Mouse (Mus musculus) kidney, postnatal 25 days (tissue): ENCODE measurements around the gene Efhc1.
A peak's percentile ranks its signal among the peaks of the same experiment; 100 is the strongest.
"Not testable (repeated sequence)": the region's sequence is repeated elsewhere in the genome, so short reads cannot be mapped to it uniquely, and the experiment has no call there.

Experiments
- DNase-seq, 2 experiments: peaks; one replicate each; pipeline ENCODE4 v3.0.0; 2021; ENCODE audit warnings: mixed read lengths in 2 of 2

Efhc1 gene

DNA sequence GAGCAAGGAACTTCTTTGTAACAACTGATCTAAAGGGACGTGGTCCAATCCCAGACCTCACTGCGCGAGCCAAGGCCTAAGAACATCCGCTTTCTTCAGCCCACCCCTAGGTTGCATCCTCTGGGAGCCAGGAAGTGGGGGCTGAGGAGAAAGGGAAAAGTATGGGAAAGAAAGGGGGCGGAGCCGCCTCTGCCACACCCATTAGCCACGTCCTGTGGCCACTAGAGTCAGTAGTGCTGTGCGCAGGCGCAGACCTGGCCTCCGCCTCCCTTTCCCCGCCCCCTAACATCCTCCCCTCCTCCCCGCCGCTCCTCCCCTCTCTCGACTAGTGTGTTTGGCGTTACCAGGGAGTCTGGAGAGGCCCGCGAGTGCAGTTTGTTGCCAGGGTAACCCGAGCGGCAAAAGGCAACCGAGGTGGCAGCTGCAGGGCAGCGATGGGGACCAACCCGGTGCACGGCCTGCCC is at the start of gene Efhc1:
TSS of gene Efhc1 (plus strand) at position 327 of the 464 bp plus-strand sequence.
- DNase-seq, result peak; percentile 94

DNA sequence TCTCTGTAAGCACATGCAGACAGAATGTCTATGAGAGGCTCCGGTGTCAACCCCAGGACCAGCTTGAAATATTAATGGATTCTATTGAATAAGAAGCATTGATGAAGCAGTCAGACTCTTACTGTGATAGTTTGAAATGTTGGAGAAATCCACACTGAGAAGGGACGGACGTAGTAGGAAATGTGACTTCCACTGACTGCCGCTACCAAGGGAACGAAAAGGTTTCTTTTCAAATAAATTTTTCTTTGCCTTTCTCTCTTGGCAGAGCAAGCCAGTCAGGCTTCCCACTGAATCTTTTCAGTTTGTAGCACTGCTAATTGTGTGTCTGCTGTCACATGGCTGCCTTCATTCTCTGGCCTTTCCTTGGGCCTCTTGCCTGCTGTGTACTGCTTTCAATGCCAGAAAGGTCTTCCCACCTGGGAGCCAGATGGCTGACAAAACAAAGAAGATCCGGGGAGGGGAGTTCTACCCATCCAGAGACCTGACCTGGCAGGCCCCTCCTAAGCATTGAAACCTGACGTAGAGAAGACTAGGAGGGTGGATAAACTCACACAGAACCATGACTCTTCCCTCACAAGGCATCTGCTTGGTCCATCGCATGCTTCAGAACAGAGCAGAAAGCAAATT is 45.8 kb upstream of the Efhc1 start:
- no peak for DNase-seq

DNA sequence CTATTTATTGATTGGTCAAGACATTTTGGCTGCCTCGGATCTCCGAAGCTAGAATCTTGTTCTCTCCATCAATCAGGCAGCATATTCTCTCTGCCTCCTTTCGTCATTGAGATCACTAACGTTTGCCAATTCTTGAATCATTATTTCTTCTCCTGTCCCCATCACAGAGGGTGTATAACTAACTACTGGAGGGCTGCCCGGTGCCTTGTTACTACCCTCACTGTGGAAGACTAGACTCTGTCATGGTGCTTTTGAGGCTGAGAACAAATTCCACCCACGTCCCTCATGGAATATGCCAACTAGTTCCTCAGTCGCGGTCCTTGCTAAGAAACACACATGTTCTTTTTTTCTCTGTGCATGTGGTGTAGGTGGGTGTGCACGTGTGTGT is 45.3 kb upstream of the Efhc1 start:
- DNase-seq, result no peak

DNA sequence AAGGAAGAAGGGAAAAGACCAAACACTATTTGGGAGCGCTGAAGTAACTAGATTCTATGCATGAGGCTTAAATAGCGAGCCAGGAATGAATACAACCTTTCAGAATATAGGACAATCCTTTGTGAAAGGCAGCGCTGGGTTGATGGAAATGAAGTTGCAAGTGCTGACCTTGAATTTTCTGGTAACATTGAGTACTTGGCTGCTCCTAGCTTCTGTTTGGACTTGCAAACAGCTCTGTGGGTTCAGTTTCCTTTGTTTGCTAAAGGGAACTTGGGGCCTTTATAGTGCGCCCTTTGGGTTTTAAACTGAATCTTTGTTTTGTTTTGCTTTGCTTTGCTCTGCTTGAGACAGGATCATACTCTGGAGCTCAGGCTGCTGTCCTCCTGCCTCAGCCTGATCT is 42.9 kb upstream of the Efhc1 start:
- no peak for DNase-seq

DNA sequence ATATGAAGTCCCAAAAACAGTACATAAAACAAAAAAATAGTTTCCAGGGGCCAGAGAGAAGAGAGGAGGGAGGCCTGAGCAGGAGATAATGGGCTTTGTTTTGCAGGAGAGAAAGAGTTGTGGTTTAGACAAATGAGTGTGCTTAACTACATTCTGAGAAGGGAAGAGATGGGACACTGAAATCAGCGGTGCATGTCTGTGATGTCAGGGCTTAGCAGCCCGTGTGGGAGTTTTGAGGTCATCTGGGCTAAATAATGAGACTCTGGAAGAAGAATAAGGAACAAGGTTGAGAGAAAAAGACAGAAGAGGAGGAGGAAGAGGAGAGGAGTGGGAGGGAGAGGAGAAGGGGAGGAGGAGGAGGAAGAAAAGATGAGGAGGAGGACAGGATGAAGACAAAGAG is 39.3 kb upstream of the Efhc1 start:
- no peak for DNase-seq

DNA sequence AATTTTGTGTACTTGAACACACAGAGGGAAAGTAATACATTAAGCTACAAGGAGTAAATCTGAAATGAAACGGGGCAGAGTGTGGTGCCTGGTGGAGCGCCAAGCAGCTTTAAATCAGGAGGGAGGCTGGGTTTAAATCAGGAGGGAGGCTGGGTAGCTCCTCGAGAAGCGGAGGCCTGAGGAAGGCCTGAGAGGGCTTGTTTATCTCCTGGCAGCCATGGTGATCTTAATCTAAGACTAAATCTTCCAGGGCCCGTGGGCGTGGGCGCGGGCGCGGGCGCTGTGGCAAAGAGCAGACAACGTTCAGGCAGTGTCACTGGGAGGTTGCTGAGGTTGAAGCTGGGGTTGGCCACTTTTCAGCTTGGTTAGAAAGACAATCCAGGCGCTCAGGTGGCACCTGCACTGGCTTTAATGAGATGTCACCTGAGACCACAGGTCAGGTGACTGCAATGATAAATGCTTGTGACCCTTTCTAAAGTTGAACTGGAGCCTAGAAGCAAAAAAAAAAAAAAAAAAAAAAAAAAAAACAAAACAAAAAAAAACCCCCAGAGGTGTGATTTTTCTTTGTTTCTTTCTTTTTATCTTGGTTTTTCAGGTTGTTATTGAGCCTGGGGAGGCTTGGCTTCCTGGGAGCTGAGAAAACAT is 38.8 kb upstream of the Efhc1 start:
- no peak for DNase-seq

DNA sequence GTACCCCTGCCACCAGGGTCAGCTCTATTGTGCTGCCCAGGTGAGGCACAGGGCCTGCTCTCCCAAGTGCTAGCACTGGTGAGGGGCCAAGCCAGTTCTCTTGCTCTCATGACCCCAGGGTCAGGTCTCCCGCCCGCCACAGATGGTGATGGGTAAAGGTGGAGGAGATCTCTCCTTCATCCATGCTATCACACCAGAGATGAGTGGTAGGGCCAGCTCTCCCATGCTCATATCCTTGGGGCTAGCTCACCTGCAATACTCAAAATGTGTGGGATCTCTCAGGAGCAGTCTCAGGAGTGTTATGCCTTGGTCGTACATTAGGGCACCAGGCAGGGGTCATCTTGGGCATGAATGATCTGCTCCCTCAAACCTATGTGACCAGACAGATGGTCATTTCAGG is 36.7 kb upstream of the Efhc1 start:
- no peak for DNase-seq

DNA sequence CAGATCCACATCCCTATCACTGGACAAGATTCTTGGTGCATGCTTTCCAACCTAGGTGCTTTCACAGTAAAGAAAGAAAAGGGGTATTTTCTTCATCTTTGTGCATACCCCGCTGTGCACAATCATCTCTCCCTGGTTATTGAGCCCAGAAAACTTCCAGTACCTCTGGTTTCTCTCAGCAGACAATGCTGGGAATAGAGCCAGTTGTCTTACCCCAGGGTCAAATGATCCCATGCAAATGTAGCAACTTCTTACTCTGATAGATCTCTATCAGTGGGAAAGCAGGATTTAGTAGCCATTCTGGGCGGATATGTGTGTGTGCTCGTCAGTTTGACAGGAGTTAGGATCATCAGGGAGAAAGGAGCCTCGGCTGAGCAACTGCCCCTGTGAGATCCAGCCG is 35.8 kb upstream of the Efhc1 start:
- no peak for DNase-seq

DNA sequence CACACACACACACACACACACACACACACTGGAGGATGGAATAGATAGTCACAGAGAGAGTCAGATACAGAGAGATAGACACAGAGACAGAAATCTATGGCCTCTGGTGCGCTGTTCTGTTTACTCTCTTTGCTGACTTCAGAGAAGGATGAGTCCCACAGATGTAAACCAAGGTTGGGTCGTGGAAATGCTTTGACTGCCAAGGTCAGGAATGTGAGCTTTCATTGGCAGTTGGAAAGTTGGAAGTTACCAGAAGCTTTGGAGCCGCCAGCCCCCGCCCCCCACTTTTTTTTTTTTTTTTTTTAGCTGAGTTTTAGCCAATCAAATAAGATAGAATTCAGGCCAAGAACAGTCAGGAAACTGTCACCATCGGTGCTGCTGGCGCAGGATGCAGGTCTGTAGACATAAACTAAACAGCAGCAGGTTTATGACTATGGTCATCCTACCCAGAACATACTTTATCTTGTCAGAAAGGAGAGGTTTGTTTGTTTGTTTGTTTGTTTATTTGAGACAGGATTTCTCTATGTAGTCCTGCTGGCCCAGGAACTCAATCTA is 33.9 kb upstream of the Efhc1 start:
- DNase-seq, result no peak

DNA sequence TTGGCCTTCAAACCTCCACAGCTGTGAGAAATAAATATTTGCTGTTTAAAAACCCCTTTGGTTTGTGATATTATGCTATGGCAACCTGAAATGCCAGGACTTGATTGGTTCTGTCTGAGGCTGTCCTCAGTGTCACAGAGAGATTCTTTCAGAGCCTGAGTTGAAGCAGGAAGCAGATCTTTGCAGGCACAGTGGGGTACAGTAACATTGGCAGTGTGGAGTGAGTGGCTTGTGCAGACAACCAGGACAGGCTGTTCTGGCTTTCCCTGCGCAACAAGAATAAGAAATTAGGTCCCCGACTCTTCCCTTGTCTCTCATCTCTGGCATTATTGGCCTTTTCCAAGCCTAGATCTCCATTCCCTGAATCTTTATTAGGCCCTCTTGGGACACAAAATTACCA is 31.7 kb upstream of the Efhc1 start:
- DNase-seq, result no peak

DNA sequence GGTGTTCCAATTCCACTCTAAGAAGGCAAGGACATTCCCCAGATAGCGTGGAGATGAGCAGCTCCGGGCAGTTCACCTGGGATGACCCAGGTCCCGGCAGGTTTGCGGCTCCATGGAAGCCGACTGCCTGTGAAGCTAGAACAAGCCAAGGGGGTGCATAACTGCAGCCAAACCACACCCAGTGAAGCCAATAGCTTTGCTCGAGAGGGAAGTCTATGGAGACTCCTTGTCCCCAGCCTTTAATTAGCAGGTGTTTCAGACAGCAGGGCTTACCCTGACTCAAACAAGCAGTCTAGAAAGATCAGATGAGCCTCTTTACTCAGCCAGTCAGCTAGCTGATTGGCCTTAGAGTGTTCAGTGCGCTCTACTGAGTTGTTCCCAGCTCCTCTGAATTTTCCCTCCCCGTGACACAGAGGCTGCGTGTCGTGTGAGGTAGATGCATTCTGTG is 30.3 kb upstream of the Efhc1 start:
- DNase-seq, result no peak

DNA sequence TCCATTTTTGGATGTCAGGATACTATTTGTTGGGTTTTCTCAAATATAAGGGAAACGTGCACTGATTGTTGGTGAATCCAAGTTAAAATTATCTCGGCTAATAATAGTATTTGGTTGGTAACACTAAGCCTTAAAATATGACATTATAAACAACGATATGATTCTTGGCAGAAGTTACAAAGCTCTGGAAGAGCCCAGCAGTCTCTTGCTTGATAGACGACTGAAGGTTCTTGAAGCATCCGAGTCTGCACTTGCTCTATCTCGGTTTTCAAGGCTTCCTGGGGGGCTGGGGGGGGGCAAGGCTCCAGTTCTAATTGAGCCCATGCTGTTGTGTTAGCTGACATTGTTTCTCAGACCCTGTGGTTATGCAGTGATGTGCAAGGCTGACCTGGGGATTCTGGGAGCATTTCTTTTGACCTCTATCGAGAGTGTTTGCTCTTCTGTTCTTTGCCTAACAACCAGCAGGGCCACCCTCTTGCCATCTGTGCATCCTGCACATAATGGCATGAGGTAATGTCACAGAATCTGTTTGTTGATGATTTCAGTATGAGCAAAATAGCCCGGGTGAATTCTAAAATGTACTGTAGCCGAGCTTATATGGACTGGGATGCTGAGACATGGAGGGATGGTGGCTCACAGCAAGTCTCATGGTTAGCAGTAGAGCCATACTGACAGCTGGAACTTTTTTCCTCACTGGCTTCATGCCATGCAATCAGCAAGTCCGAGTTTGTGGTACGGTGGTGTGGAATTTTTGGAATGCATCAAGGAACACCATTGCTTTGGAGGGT is 28.6 kb upstream of the Efhc1 start:
- peak in 1 of 2 experiments; percentile 35 for DNase-seq

DNA sequence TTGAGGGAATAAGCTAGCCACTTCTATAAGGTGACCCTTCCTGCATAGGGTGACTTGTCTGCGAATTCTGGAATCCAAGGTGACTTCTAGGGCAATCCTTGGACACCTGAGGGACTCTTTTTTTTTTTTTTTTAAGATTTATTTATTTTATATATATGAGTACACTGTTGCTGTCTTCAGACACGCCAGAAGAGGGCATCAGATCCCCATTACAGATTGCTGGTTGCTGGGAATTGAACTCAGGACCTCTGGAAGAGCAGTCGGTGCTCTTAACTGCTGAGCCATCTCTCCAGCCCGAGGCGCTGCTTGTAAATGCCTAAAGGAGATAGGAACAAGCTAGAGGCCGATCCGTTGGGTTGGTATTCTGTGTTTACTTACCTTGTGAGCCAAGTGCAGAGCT is 26.1 kb upstream of the Efhc1 start:
- DNase-seq, result not testable (repeated sequence)

DNA sequence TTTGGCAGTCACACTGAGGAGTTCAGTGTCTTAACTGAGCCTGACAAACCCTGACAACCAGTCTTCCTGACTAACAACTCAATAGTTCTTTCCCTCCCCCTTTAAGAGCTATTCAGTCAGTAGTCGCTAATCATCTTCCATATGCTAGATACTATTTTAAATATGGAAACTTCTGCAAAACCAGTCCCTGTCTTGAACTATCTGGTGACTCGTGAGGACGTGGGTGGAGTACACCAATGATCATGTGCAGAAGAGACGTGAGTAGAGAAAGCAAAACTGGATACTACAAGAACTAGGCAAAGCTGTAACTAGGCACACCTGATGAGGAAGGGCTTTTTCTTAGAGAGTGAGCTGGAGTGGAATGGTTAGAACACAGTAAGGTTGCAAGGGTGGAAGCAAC is 25.5 kb upstream of the Efhc1 start:
- no peak for DNase-seq

DNA sequence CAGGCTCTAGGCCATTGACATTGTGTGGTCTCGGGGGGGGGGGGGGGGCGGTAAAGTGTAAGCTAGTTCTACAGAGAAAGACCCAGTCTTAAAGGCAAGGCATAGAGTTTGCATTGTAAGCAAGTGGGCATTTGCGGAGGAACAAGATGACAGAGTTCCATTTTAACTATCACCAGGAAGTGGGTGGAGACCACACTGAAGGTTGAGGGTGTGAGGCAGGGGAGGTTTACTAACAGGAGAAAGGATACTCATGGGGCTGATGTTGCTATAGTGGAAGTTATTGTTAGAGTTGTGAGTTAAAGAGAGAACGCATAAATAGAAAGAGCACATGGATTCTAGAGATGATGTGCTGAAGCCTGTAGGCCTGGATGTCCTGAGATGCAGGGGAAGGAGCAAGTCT is 25.1 kb upstream of the Efhc1 start:
- DNase-seq, result no peak

DNA sequence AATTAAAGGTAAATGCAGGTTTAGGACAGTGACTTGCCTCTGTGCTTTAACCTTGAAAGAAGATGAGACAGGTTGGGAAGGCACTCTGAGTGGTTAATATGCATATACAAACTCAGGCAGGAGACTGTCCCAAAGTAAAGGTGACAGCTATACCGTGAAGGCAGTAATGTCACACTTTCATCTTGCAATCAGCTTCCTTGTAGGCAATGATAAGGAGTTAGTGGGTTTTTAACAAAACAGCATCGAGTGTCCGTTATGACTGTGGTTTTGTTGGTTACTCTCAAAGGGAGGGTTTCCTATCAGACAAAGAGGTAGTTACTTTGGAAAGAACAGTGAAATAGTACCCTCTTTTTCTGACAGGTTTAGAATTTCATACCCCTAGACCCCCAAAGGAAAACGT is 22.9 kb upstream of the Efhc1 start:
- DNase-seq, result no peak

DNA sequence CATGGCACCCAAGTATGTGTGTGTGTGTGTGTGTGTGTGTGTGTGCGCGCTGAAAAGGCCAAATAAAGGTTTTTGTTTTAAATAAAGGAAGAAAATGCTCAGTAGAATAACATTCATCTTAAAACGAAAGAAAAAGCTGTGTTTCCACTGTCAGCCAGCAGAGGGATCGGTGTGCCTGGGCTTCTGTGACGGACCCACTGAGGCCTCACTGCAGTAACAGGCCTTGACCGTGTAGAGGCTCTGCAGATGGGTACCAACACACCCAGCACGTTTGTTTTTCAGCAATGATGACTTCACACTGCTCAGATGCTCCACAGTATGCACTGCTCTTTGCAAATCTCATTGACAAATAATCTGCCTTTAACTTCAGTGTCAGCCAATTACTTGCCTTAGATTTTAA is 18.0 kb upstream of the Efhc1 start:
- DNase-seq, result peak; percentile 62 to 74

DNA sequence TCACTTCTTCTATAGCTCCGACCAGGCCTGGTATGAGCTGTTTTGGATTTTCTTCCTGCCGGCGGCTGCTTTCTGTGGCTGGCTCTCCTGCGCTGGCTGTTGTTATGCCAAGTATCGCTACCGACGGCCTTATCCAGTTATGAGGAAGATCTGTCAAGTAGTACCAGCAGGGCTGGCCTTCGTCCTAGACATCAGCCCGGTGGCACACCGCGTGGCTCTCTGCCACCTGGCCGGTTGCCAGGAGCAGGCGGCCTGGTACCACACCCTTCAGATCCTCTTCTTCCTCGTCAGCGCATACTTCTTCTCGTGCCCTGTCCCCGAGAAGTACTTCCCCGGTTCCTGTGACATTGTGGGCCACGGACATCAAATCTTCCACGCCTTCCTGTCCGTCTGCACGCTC is 16.3 kb upstream of the Efhc1 start:
- DNase-seq, result peak in 1 of 2 experiments; percentile 34

DNA sequence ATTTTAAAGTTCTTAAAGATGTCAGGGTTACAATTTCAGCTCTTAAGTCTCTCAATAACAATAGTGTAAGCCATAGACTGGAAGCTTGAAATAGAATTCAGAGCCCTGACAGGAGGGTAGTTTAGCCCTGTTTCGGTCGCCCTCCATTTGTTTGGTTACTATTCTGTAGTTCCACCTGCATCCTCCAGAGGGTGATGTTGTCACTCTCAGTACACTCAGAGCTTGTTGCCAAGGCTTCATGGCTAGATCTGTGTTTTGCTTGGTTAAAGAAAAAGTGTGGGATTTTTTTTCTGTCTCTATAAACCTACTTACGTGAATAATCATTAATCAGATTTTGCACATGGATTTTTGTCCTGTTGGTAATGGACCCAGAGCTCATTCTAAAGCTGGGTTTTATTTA is 12.4 kb upstream of the Efhc1 start:
- DNase-seq, result peak; percentile 39 to 83

DNA sequence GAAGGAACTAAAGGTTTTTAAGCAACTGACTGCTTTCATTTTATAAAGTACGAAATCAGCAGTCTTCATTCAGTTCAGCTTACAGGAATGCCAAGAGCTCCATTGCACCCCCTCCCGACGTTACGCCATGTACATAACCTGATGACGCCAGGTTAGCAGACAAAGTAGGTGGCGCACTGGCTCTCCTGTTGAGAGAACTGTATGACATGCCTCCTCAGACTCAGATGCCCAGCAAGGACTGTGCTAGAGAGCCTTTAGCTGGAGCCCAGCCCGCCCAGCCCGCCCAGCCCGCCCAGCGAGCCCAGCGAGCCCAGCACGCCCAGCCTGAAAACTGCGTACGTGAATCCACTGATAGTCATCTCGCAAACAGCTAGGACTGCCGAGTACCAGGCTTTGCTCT is 11.3 kb upstream of the Efhc1 start:
- peak; percentile 68 to 76 for DNase-seq

DNA sequence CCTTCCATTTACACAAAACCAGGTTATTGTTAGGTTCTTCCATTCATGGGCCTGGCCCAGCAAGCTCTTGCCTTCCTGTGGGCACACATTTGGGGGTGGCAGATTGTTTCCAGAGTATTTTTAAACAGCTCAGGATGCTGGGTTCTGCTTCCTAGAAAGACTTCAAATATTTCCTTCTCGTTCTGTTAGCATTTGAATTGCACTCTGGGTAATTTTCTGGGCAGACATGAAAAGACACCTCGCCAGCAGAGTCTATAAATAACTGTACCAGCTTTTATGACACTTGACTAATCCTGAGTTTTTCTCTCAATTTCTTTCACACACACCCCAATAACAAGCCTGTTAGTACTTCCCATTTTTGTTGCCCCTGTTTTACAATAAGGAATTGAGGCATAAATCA is 10.1 kb upstream of the Efhc1 start:
- DNase-seq, result no peak

DNA sequence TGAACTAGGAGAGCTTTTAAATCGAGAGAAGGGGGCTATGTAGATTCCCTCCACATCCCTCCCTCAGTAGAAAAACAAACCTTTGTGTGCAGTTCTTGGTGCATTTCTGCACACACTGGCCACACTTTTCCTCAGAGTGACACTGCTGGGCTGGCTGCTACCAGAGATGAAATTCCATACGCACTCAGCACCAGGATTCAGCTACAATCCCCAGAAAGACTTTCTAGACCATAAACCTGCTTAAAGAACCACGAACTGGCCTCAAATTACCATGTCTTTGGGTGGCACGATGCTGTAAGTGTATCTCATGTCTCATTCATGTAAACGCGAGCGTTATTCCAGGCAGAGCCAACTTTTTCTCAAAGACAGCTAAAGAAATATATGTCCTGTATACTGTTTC is 9.6 kb upstream of the Efhc1 start:
- DNase-seq, result no peak

DNA sequence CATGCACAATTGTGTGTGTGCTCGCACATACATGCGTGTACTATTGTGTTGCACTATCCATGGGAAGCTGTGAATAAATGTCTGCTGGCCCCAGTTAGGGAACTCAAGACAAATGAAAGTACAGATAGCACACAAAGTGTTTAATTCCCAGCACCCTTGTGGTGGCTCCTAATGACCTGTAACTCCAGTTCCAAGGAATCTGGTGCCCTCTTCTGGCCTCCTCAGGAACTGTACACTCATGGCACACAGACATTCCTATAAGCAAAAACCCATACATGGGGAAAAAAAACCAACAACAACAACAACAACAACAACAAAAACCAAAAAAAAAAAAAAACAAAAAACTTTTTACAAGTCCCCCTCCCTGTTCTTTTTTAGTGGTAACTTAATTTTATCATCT is 8.4 kb upstream of the Efhc1 start:
- DNase-seq, result no peak

DNA sequence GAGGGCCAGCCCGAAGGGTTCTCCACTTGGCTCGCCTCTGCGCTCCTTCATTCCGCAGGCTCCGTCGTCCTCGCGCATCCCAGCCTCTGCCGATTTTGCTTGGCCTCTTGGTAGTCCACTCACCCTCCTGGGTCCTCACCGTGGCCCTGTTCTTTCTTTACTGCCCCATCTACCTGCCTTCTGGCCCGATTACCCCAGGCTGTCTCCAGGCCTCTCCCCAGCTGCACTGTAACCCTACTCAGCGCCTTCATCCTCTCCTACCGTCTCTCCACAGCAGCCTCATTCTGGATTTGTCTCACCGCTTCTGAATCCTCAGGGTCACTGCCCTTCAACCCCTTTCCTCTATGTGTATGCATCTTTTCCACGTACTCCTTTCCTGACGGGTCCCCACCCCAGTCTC is 373 bp downstream of the Efhc1 start:
- no peak for DNase-seq
